Mouse (Mus musculus): Measurements from ENCODE around the gene Palld. TPM values are rescaled to one million over a fixed set of nuclear protein-coding genes. Genes with fewer than 3 reads are reported as not detected.

The Palld gene
- total RNA-seq (2023): 4.6 TPM

DNA sequence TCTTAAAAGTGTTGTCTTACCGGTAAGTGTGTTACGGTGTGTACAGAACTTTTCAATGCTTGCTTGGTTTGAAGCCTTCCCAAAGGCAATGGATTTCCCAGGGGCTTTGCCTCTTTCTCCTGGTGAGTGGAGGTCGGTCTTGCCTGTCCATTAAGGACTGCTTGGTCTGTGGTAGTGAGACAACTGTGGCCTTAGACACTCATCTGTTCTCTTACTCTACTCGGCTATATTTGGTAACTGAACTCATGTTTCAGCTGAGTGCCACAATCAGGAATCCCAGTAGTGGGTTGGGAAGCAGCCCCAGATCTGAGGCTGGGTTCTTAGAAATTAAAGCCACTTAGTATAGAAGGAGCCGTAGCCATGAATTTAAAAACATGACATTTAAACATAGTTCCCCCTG, at the start of gene Palld:
Gene Palld (minus strand): TSS at position 170 of the 400 bp plus-strand sequence.

DNA sequence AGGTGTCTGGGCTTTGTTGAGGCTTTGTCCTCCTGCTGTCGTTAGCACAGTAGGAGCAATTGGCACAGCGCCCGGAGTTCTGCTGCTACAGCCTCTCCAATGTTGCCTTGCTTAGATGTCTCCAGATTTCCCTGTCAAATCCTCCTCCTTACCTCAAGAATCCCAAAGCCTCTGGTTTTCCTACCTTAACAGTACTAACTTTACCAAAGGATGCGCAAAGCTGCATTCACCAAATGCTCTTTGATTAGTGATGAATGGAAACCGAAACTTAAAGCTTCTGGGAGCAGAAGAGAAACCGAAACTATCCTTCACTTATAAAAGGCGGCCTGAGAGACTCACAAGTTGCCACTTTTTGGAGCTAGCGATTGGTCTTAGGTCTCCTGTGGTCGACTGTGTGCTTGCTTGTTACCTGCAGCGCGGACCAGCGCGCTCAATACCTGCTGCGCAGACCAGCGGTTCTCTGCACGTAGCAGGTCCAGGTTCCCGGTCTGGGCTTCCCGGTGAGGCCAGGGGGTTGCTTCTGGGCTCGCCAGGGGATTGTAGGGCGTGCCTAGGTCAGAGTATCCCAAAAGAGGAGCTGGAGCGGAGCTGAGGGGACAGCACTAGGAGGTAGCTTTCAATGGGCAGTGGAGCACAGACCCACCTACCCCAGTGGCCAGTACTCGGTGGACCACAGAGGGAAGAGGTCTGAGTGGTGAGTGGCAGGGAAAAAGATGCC, 25.4 kb upstream of the Palld start, which contains the start of gene Ddx60:
Gene Ddx60 (plus strand): TSS at position 311 of the 718 bp plus-strand sequence.

DNA sequence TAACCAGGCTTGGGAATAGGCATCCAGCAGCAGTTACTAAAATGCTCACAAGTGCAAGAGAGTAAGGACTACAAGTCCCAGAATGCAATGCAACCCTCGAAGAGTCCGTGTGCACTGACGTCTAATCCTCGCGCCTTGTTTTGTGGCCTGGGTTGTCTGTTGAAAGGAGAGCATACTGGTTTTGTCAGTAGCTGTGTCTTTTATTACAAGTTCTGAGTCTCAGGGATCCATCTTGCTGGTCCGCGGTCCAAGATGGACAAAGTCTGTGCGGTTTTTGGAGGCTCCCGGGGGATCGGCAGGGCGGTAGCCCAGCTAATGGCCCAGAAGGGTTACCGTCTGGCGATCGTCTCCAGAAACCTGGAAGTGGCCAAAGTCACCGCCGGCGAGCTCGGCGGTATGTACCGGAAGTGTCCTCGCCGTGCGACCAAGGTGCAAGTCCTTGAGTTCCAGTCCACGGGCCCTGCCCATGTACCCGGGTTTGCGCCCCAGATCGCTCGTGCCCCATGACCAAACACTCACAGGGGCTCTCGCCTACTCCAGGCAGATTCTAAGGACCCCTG, 414.8 kb downstream of the Palld start, which contains the start of gene Cbr4:
Gene Cbr4 (plus strand): TSS at position 138 of the 560 bp plus-strand sequence.

Other genes with a start within 250 kb of the Palld start
- gene Ddx60, start 25.4 kb upstream of the Palld start, total RNA-seq (2023): 34.4 TPM
- gene Anxa10, start 220.5 kb upstream of the Palld start, total RNA-seq (2023): not detected

Data from CD4-positive naive resting alpha-beta T cell, adult 57 days (primary cell).